Mouse (Mus musculus): ENCODE measurements around the gene Syngap1.

- no peak for TF ChIP-seq CTCF (IDR thresholded peaks at IDR 0.05; ENCODE audit: low read depth)
- no peak for TF ChIP-seq EP300 (IDR thresholded peaks at IDR 0.05; ENCODE audit: low read depth)
These were observed 3.0 kb upstream of the Syngap1 start for GRCm38 (mm10) chr17:26937883-26938695.

Measured in liver, embryonic 14.5 days (tissue).